Mouse (Mus musculus): ENCODE results near the gene Ppia. TPM values are rescaled to one million over a fixed set of nuclear protein-coding genes. Genes with fewer than 3 reads are reported as not detected.
"Not testable (repeated sequence)": the region's sequence is repeated elsewhere in the genome, so short reads cannot be mapped to it uniquely, and the experiment has no call there.

Gene Ppia
- polyA plus RNA-seq, 1 experiment: 340 TPM

GRCm38 (mm10) chr11:6418751-6419150 is 3.5 kb downstream of the Ppia start:
- H3K4me1 ChIP-seq (ENCODE audit: control insufficient read depth, insufficient read depth, insufficient read length): peaks cover 4% of the 10 kb centered on the region
- H3K36me3 ChIP-seq (ENCODE audit: control insufficient read depth, insufficient read depth, low read length): peaks cover 27% of the 10 kb centered on the region
- H3K4me3 ChIP-seq (ENCODE audit: extremely low read depth, insufficient read depth, insufficient read length): no peak overlapping the region
- no peak overlapping the region for H3K27ac ChIP-seq (ENCODE audit: insufficient read depth, low read length)
- no peak for TF ChIP-seq POLR2A (IDR thresholded peaks at IDR 0.05; ENCODE audit: low read depth, low read length)
- TF ChIP-seq CTCF (IDR thresholded peaks at IDR 0.05; ENCODE audit: extremely low read depth, insufficient read depth, insufficient read length, insufficient replicate concordance): no peak
- H3K27me3 ChIP-seq (ENCODE audit: control insufficient read depth, insufficient read depth, low read length): no peaks in the 10 kb centered on the region
- WGBS: 87% methylated on average over 5 of the region's 5 CpGs
- no peak for DNase-seq (ENCODE audit: low read depth in 1 of 2, low spot score in 2 of 2)

- 81% methylated on average over 4 of the region's 4 CpGs for WGBS
- DNase-seq (ENCODE audit: low read depth in 1 of 2, low spot score in 2 of 2); H3K4me1 ChIP-seq (ENCODE audit: control insufficient read depth, insufficient read depth, insufficient read length); H3K27me3 ChIP-seq (ENCODE audit: control insufficient read depth, insufficient read depth, low read length); H3K27ac ChIP-seq (ENCODE audit: insufficient read depth, low read length); H3K4me3 ChIP-seq (ENCODE audit: extremely low read depth, insufficient read depth, insufficient read length): not testable (repeated sequence)
- H3K36me3 ChIP-seq (ENCODE audit: control insufficient read depth, insufficient read depth, low read length): peaks cover 27% of the 10 kb centered on the region
Measured at GRCm38 (mm10) chr11:6419156-6419555, 3.9 kb downstream of the Ppia start.

- no peak overlapping the region for H3K27ac ChIP-seq (ENCODE audit: insufficient read depth, low read length)
- 49% methylated on average over 1 of the region's 1 CpGs for WGBS
- H3K4me3 ChIP-seq (ENCODE audit: extremely low read depth, insufficient read depth, insufficient read length): no peak overlapping the region
- no peaks in the 10 kb centered on the region for H3K27me3 ChIP-seq (ENCODE audit: control insufficient read depth, insufficient read depth, low read length)
- no peak for DNase-seq (ENCODE audit: low read depth in 1 of 2, low spot score in 2 of 2)
- TF ChIP-seq CTCF (IDR thresholded peaks at IDR 0.05; ENCODE audit: extremely low read depth, insufficient read depth, insufficient read length, insufficient replicate concordance) (no peak), POLR2A (IDR thresholded peaks at IDR 0.05; ENCODE audit: low read depth, low read length) (no peak)
- H3K36me3 ChIP-seq (ENCODE audit: control insufficient read depth, insufficient read depth, low read length): peaks cover 30% of the 10 kb centered on the region
- H3K4me1 ChIP-seq (ENCODE audit: control insufficient read depth, insufficient read depth, insufficient read length): peaks cover 2% of the 10 kb centered on the region; the same call in 1 of the 2 replicates
Measured at GRCm38 (mm10) chr11:6420283-6420703, 5.0 kb downstream of the Ppia start.

- peaks cover 2% of the 10 kb centered on the region; the same call in 1 of the 2 replicates for H3K4me1 ChIP-seq (ENCODE audit: control insufficient read depth, insufficient read depth, insufficient read length)
- TF ChIP-seq CTCF (IDR thresholded peaks at IDR 0.05; ENCODE audit: extremely low read depth, insufficient read depth, insufficient read length, insufficient replicate concordance): no peak
- TF ChIP-seq POLR2A (IDR thresholded peaks at IDR 0.05; ENCODE audit: low read depth, low read length): no peak
- H3K36me3 ChIP-seq (ENCODE audit: control insufficient read depth, insufficient read depth, low read length): peaks cover 33% of the 10 kb centered on the region
- H3K27me3 ChIP-seq (ENCODE audit: control insufficient read depth, insufficient read depth, low read length): no peaks in the 10 kb centered on the region
- DNase-seq (ENCODE audit: low read depth in 1 of 2, low spot score in 2 of 2): no peak
- no peak overlapping the region for H3K4me3 ChIP-seq (ENCODE audit: extremely low read depth, insufficient read depth, insufficient read length)
- WGBS: 89% methylated on average over 2 of the region's 2 CpGs
- H3K27ac ChIP-seq (ENCODE audit: insufficient read depth, low read length): no peak overlapping the region; the same call in 1 of the 2 replicates
Measured at GRCm38 (mm10) chr11:6420722-6421350, 5.6 kb downstream of the Ppia start.

- no peak for TF ChIP-seq POLR2A (IDR thresholded peaks at IDR 0.05; ENCODE audit: low read depth, low read length)
- H3K4me3 ChIP-seq (ENCODE audit: extremely low read depth, insufficient read depth, insufficient read length): no peak overlapping the region
- H3K27me3 ChIP-seq (ENCODE audit: control insufficient read depth, insufficient read depth, low read length): no peaks in the 10 kb centered on the region
- 99% methylated on average over 7 of the region's 7 CpGs for WGBS
- peaks cover 26% of the 10 kb centered on the region for H3K36me3 ChIP-seq (ENCODE audit: control insufficient read depth, insufficient read depth, low read length)
- H3K27ac ChIP-seq (ENCODE audit: insufficient read depth, low read length): no peak overlapping the region
- no peaks in the 10 kb centered on the region for H3K4me1 ChIP-seq (ENCODE audit: control insufficient read depth, insufficient read depth, insufficient read length)
- DNase-seq (ENCODE audit: low read depth in 1 of 2, low spot score in 2 of 2): no peak
Measured at GRCm38 (mm10) chr11:6430186-6430585, 14.9 kb downstream of the Ppia start.

- Histone ChIP-seq H3K4me3 (ENCODE audit: extremely low read depth, insufficient read depth, insufficient read length) (no peak overlapping the region), H3K4me1 (ENCODE audit: control insufficient read depth, insufficient read depth, insufficient read length) (no peaks in the 10 kb centered on the region), H3K27ac (ENCODE audit: insufficient read depth, low read length) (no peak overlapping the region), H3K27me3 (ENCODE audit: control insufficient read depth, insufficient read depth, low read length) (no peaks in the 10 kb centered on the region), H3K36me3 (ENCODE audit: control insufficient read depth, insufficient read depth, low read length) (peaks cover 8% of the 10 kb centered on the region)
- DNase-seq (ENCODE audit: low read depth in 1 of 2, low spot score in 2 of 2): peak in 1 of 2 experiments; percentile 63
- 84% methylated on average over 8 of the region's 8 CpGs for WGBS
- no peak for TF ChIP-seq POLR2A (IDR thresholded peaks at IDR 0.05; ENCODE audit: low read depth, low read length)
- peak; percentile 75; the same call in 1 of the 2 replicates for TF ChIP-seq CTCF (IDR thresholded peaks at IDR 0.05; ENCODE audit: extremely low read depth, insufficient read depth, insufficient read length, insufficient replicate concordance)
Measured at GRCm38 (mm10) chr11:6436442-6436841, 21.2 kb downstream of the Ppia start.

GRCm38 (mm10) chr11:6437667-6438066 is 22.4 kb downstream of the Ppia start:
- no peak overlapping the region for H3K27ac ChIP-seq (ENCODE audit: insufficient read depth, low read length)
- no peak for TF ChIP-seq CTCF (IDR thresholded peaks at IDR 0.05; ENCODE audit: extremely low read depth, insufficient read depth, insufficient read length, insufficient replicate concordance)
- TF ChIP-seq POLR2A (IDR thresholded peaks at IDR 0.05; ENCODE audit: low read depth, low read length): no peak
- 91% methylated on average over 2 of the region's 2 CpGs for WGBS
- no peak overlapping the region for H3K4me3 ChIP-seq (ENCODE audit: extremely low read depth, insufficient read depth, insufficient read length)
- no peak for DNase-seq (ENCODE audit: low read depth in 1 of 2, low spot score in 2 of 2)
- H3K36me3 ChIP-seq (ENCODE audit: control insufficient read depth, insufficient read depth, low read length): peaks cover 8% of the 10 kb centered on the region
- H3K4me1 ChIP-seq (ENCODE audit: control insufficient read depth, insufficient read depth, insufficient read length): no peaks in the 10 kb centered on the region
- no peaks in the 10 kb centered on the region for H3K27me3 ChIP-seq (ENCODE audit: control insufficient read depth, insufficient read depth, low read length)
